Mouse (Mus musculus) frontal cortex, postnatal 36 days (tissue): ENCODE measurements around the gene Tmem258.
"Not testable (repeated sequence)": the region's sequence is repeated elsewhere in the genome, so short reads cannot be mapped to it uniquely, and the experiment has no call there.

Experiments
- DNase-seq, 2 experiments: peaks; one replicate each; pipeline ENCODE4 v3.0.0; 2022; ENCODE audit warnings: low spot score in 2 of 2

Gene Tmem258

GRCm38 (mm10) chr19:10203848-10204615 is at the start of gene Tmem258, which contains the start of gene Fen1:
TSS of gene Tmem258 (plus strand) at chr19:10204014.
TSS of gene Fen1 (minus strand) at chr19:10204169.
- peak; percentile 91 to 95 for DNase-seq

GRCm38 (mm10) chr19:10157725-10158124 is 46.1 kb upstream of the Tmem258 start:
- no peak for DNase-seq

GRCm38 (mm10) chr19:10163896-10164295 is 39.9 kb upstream of the Tmem258 start:
- no peak for DNase-seq

GRCm38 (mm10) chr19:10165928-10166327 is 37.9 kb upstream of the Tmem258 start:
- DNase-seq = not testable (repeated sequence)

GRCm38 (mm10) chr19:10167112-10167511 is 36.7 kb upstream of the Tmem258 start:
- no peak for DNase-seq

- DNase-seq = no peak
Observed at GRCm38 (mm10) chr19:10167951-10168350, 35.9 kb upstream of the Tmem258 start.

- no peak for DNase-seq
Observed at GRCm38 (mm10) chr19:10168441-10168840, 35.4 kb upstream of the Tmem258 start.

- no peak for DNase-seq
Observed at GRCm38 (mm10) chr19:10169179-10169578, 34.6 kb upstream of the Tmem258 start.

- DNase-seq = not testable (repeated sequence)
Observed at GRCm38 (mm10) chr19:10169692-10170330, 34.0 kb upstream of the Tmem258 start.

GRCm38 (mm10) chr19:10170466-10170865 is 33.3 kb upstream of the Tmem258 start:
- DNase-seq = no peak

GRCm38 (mm10) chr19:10171359-10171758 is 32.5 kb upstream of the Tmem258 start:
- DNase-seq = no peak

- DNase-seq = peak in 1 of 2 experiments; percentile 21
Observed at GRCm38 (mm10) chr19:10171846-10172245, 32.0 kb upstream of the Tmem258 start.

- no peak for DNase-seq
Observed at GRCm38 (mm10) chr19:10173116-10173718, 30.6 kb upstream of the Tmem258 start.

GRCm38 (mm10) chr19:10173844-10174539 is 29.8 kb upstream of the Tmem258 start:
- DNase-seq = no peak

- no peak for DNase-seq
Observed at GRCm38 (mm10) chr19:10174956-10175355, 28.9 kb upstream of the Tmem258 start.

GRCm38 (mm10) chr19:10176477-10176876 is 27.3 kb upstream of the Tmem258 start:
- DNase-seq = no peak

- DNase-seq = no peak
Observed at GRCm38 (mm10) chr19:10176941-10177372, 26.9 kb upstream of the Tmem258 start.

- peak in 1 of 2 experiments; percentile 62 for DNase-seq
Observed at GRCm38 (mm10) chr19:10181225-10181624, 22.6 kb upstream of the Tmem258 start.

- no peak for DNase-seq
Observed at GRCm38 (mm10) chr19:10182142-10182541, 21.7 kb upstream of the Tmem258 start.

GRCm38 (mm10) chr19:10182670-10183298 is 21.0 kb upstream of the Tmem258 start, which contains the start of gene Fads1:
TSS of gene Fads1 (plus strand) at chr19:10182888.
- peak; percentile 93 to 95 for DNase-seq

GRCm38 (mm10) chr19:10183299-10183983 is 20.4 kb upstream of the Tmem258 start:
- DNase-seq = peak; percentile 81 to 83
